Mouse (Mus musculus) embryo, embryonic 9.5 days (tissue): ENCODE measurements around the gene Topaz1.
"Not testable (repeated sequence)": the region's sequence is repeated elsewhere in the genome, so short reads cannot be mapped to it uniquely, and the experiment has no call there.

ENCODE experiments used
- DNase-seq: peaks from one replicate; pipeline ENCODE4 v3.0.0-alpha.2; 2017; ENCODE audit errors: extremely low spot score

Topaz1 gene

GRCm38 (mm10) chr9:122812386-122812785 is 65.2 kb downstream of the Topaz1 start:
- no peak for DNase-seq

GRCm38 (mm10) chr9:122814775-122815174 is 67.6 kb downstream of the Topaz1 start:
- no peak for DNase-seq

GRCm38 (mm10) chr9:122815239-122815851 is 68.2 kb downstream of the Topaz1 start:
- DNase-seq, result no peak

- no peak for DNase-seq
These were observed 76.3 kb downstream of the Topaz1 start for GRCm38 (mm10) chr9:122823374-122824017.

- DNase-seq, result no peak
These were observed 79.6 kb downstream of the Topaz1 start for GRCm38 (mm10) chr9:122826743-122827142.

- no peak for DNase-seq
These were observed 82.8 kb downstream of the Topaz1 start for GRCm38 (mm10) chr9:122829826-122830380.

- no peak for DNase-seq
These were observed 89.0 kb downstream of the Topaz1 start for GRCm38 (mm10) chr9:122836126-122836525.

- DNase-seq, result no peak
These were observed 89.6 kb downstream of the Topaz1 start for GRCm38 (mm10) chr9:122836790-122837189.

GRCm38 (mm10) chr9:122837216-122837615 is 90.1 kb downstream of the Topaz1 start:
- DNase-seq, result no peak

GRCm38 (mm10) chr9:122837680-122838079 is 90.5 kb downstream of the Topaz1 start:
- DNase-seq, result peak; percentile 53

GRCm38 (mm10) chr9:122843760-122844159 is 96.6 kb downstream of the Topaz1 start, which contains the start of gene Gm35549:
Gene Gm35549 (minus strand): TSS chr9:122844035.
- no peak for DNase-seq

GRCm38 (mm10) chr9:122845621-122846020 is 98.5 kb downstream of the Topaz1 start:
- DNase-seq, result no peak

GRCm38 (mm10) chr9:122846156-122846555 is 99.0 kb downstream of the Topaz1 start:
- no peak for DNase-seq

GRCm38 (mm10) chr9:122847811-122848311 is 100.7 kb downstream of the Topaz1 start:
- not testable (repeated sequence) for DNase-seq
